ENCODE assay signal across 22 mouse cellular contexts in the genomic region with DNA sequence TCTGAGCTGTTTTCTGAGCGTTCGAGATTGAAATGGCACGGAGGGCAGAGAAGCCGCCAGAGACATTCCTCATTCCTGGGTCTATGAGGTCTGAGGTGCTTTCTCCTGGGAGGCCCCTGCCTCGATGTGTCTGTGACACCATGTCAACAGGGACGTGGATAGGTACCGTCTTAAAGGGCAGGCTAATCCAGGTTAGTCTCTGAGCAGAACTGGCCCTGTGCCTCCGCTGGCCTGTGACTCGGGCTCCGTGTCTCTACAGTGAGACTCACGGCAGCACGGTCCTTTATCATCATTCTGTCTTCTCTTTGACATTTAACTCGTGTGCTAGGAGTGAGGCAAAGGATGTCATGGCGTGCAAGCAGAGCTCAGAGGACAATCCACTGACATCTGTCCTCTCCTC.
DNase-seq lines count a peak whose midpoint lies in the region; ATAC-seq lines count a peak whose summit lies in the region.
"Had no signal": no experiment of that assay in that cellular context is flagged by ENCODE, and none has a peak within 500 bp of the region (broad histone marks: within the 10 kb centered on the region; RNA-seq: fewer than 3 reads in every experiment).

No protein-coding gene starts in this region.

- peaks cover 13% of the 10 kb centered on the region for H3K4me1 ChIP-seq in forebrain, embryonic 15.5 days
- H3K4me1 ChIP-seq in forebrain, embryonic 12.5 days, result no peaks in the 10 kb centered on the region; the same call in 1 of the 2 replicates
- peaks cover 22% of the 10 kb centered on the region for H3K4me1 ChIP-seq in limb, embryonic 13.5 days
- peaks cover 14% of the 10 kb centered on the region; the same call in 1 of the 2 replicates for H3K4me1 ChIP-seq in limb, embryonic 10.5 days
- peaks cover 6% of the 10 kb centered on the region; the same call in 1 of the 2 replicates for H3K4me1 ChIP-seq in heart, embryonic 11.5 days (ENCODE audit: control insufficient read depth, insufficient read depth, low read length)
- H3K4me1 ChIP-seq: embryonic facial prominence, embryonic 12.5 days had no signal

- H3K27ac ChIP-seq in forebrain, embryonic 15.5 days (replicated peaks), result peak overlapping the region; percentile 65
- no peak overlapping the region for H3K27ac ChIP-seq in forebrain, embryonic 12.5 days
- H3K27ac ChIP-seq in limb, embryonic 13.5 days, result no peak overlapping the region
- no peak overlapping the region for H3K27ac ChIP-seq in limb, embryonic 10.5 days
- no peak overlapping the region for H3K27ac ChIP-seq in heart, embryonic 11.5 days (ENCODE audit: low read depth, low read length)
- H3K27ac ChIP-seq: embryonic facial prominence, embryonic 12.5 days; embryonic facial prominence, embryonic 15.5 days; heart, embryonic 15.5 days; hindbrain, embryonic 10.5 days; hindbrain, embryonic 14.5 days had no signal

- H3K4me2 ChIP-seq in forebrain, embryonic 15.5 days (replicated peaks), result no peak overlapping the region
- H3K4me2 ChIP-seq in forebrain, embryonic 12.5 days, result no peak overlapping the region
- no peak overlapping the region for H3K4me2 ChIP-seq in limb, embryonic 13.5 days (replicated peaks)
- no peak overlapping the region for H3K4me2 ChIP-seq in heart, embryonic 11.5 days
- H3K4me2 ChIP-seq: embryonic facial prominence, embryonic 12.5 days; embryonic facial prominence, embryonic 15.5 days; heart, embryonic 12.5 days; heart, embryonic 15.5 days; hindbrain, embryonic 14.5 days had no signal

- no peak overlapping the region for H3K9ac ChIP-seq in forebrain, embryonic 15.5 days (replicated peaks)
- no peak overlapping the region for H3K9ac ChIP-seq in forebrain, embryonic 12.5 days
- H3K9ac ChIP-seq in limb, embryonic 13.5 days, result peak overlapping the region; percentile 8; the same call in 1 of the 2 replicates
- H3K9ac ChIP-seq in heart, embryonic 11.5 days (ENCODE audit: low read depth, low read length), result no peak overlapping the region
- H3K9ac ChIP-seq: embryonic facial prominence, embryonic 12.5 days; embryonic facial prominence, embryonic 15.5 days; heart, embryonic 12.5 days; heart, embryonic 15.5 days; hindbrain, embryonic 14.5 days had no signal

- WGBS in forebrain, embryonic 15.5 days, result 83% methylated on average over 14 of the region's 14 CpGs
- 91% methylated on average over 14 of the region's 14 CpGs for WGBS in forebrain, embryonic 12.5 days
- WGBS in limb, embryonic 13.5 days, result 85% methylated on average over 14 of the region's 14 CpGs
- WGBS in limb, embryonic 10.5 days, result 88% methylated on average over 14 of the region's 14 CpGs
- 76% methylated on average over 14 of the region's 14 CpGs for WGBS in heart, embryonic 11.5 days (ENCODE audit: insufficient replicate concordance)

- H3K36me3 ChIP-seq in forebrain, embryonic 15.5 days, result no peaks in the 10 kb centered on the region
- H3K36me3 ChIP-seq in forebrain, embryonic 12.5 days (replicated peaks), result no peaks in the 10 kb centered on the region
- H3K36me3 ChIP-seq in limb, embryonic 13.5 days, result peaks cover 3% of the 10 kb centered on the region; the same call in 1 of the 2 replicates
- no peaks in the 10 kb centered on the region for H3K36me3 ChIP-seq in limb, embryonic 10.5 days
- H3K36me3 ChIP-seq in heart, embryonic 11.5 days (ENCODE audit: control insufficient read depth, insufficient read depth, low read length), result no peaks in the 10 kb centered on the region
- H3K36me3 ChIP-seq: embryonic facial prominence, embryonic 12.5 days; embryonic facial prominence, embryonic 15.5 days; heart, embryonic 15.5 days; hindbrain, embryonic 10.5 days had no signal

- H3K4me3 ChIP-seq in forebrain, embryonic 15.5 days, result no peak overlapping the region
- no peak overlapping the region for H3K4me3 ChIP-seq in forebrain, embryonic 12.5 days (replicated peaks)
- no peak overlapping the region for H3K4me3 ChIP-seq in limb, embryonic 13.5 days
- no peak overlapping the region for H3K4me3 ChIP-seq in limb, embryonic 10.5 days
- H3K4me3 ChIP-seq in heart, embryonic 11.5 days (ENCODE audit: low read depth, low read length), result no peak overlapping the region
- H3K4me3 ChIP-seq: embryonic facial prominence, embryonic 12.5 days; embryonic facial prominence, embryonic 15.5 days; heart, embryonic 12.5 days; heart, embryonic 15.5 days; hindbrain, embryonic 10.5 days had no signal

- H3K27me3 ChIP-seq in forebrain, embryonic 15.5 days, result no peaks in the 10 kb centered on the region
- no peaks in the 10 kb centered on the region for H3K27me3 ChIP-seq in forebrain, embryonic 12.5 days
- H3K27me3 ChIP-seq in limb, embryonic 13.5 days, result 0 out of 2 replicates have a peak, but pooled peaks cover 6% of the 10 kb centered on the region
- H3K27me3 ChIP-seq in limb, embryonic 10.5 days (ENCODE audit: low read depth, poor library complexity, severe bottlenecking), result peaks cover 16% of the 10 kb centered on the region; the same call in 1 of the 2 replicates
- peaks cover 52% of the 10 kb centered on the region for H3K27me3 ChIP-seq in heart, embryonic 11.5 days (ENCODE audit: control insufficient read depth, insufficient read depth, low read length)
- H3K27me3 ChIP-seq: embryonic facial prominence, embryonic 15.5 days had no signal

- ATAC-seq in cerebellum, adult (ENCODE audit: insufficient number of reproducible peaks, low FRiP score, low TSS enrichment), result no peak
- ATAC-seq in forebrain, embryonic 15.5 days (replicated peaks), result no peak
- no peak for ATAC-seq in forebrain, embryonic 12.5 days (ENCODE audit: low FRiP score)
- no peak for ATAC-seq in limb, embryonic 13.5 days (ENCODE audit: low FRiP score, low read depth)
- ATAC-seq in heart, embryonic 11.5 days (replicated peaks; ENCODE audit: insufficient number of reproducible peaks, low FRiP score, low TSS enrichment), result no peak
- ATAC-seq: CD4-positive, CD25-positive, alpha-beta regulatory T cell, adult 4 months; intestine, postnatal 0 days had no signal

- peak; percentile 44 to 54 for DNase-seq in cerebellum, postnatal 14 days
- no peak for DNase-seq in limb, embryonic 10.5 days (ENCODE audit: low spot score)
- DNase-seq: adrenal gland, adult 2 months; adrenal gland, postnatal 14 days; gastrocnemius, postnatal 36 days; heart, adult 11 months; heart, postnatal 10 days; heart, postnatal 36 days; kidney, adult 2 months had no signal

- H3K9me3 ChIP-seq in forebrain, embryonic 15.5 days, result no peaks in the 10 kb centered on the region
- no peaks in the 10 kb centered on the region for H3K9me3 ChIP-seq in forebrain, embryonic 12.5 days
- no peaks in the 10 kb centered on the region for H3K9me3 ChIP-seq in limb, embryonic 13.5 days
- no peaks in the 10 kb centered on the region for H3K9me3 ChIP-seq in limb, embryonic 10.5 days (replicated peaks)
- no peaks in the 10 kb centered on the region for H3K9me3 ChIP-seq in heart, embryonic 11.5 days (replicated peaks; ENCODE audit: control insufficient read depth, low read length)
- H3K9me3 ChIP-seq: embryonic facial prominence, embryonic 12.5 days; embryonic facial prominence, embryonic 15.5 days; heart, embryonic 12.5 days; heart, embryonic 15.5 days; hindbrain, embryonic 10.5 days had no signal
